Mouse (Mus musculus) ES-Bruce4 (cell line): ENCODE data around the gene Nudt14.

Experiments
- CTCF ChIP-seq: IDR thresholded peaks from one replicate; pipeline ENCODE4 v1.8.1; 2011; ENCODE audit warnings: low read depth, low read length
- EP300 ChIP-seq: IDR thresholded peaks from 2 replicates; pipeline ENCODE4 v1.6.1; 2011; ENCODE audit warnings: low read depth, low read length; ENCODE audit not compliant: insufficient read depth
- POLR2A ChIP-seq: IDR thresholded peaks from one replicate; pipeline ENCODE4 v1.8.1; 2011; ENCODE audit warnings: low read length; ENCODE audit not compliant: insufficient read depth

GRCm38 (mm10) chr12:112898960-112899359, 43.0 kb downstream of the Nudt14 start:
- TF ChIP-seq POLR2A: no peak
- TF ChIP-seq CTCF: no peak
- no peak for TF ChIP-seq EP300
